ENCODE assay signal across 9 mouse cellular contexts in genomic region chr4:99881882-99882281, GRCm38 (mm10). TPM values are rescaled to one million over a fixed set of nuclear protein-coding genes. Genes with fewer than 3 reads are reported as not detected.
DNase-seq lines count a peak whose midpoint lies in the region; ATAC-seq and TF ChIP-seq lines count a peak whose summit lies in the region.
"Had no signal": no experiment of that assay in that cellular context is flagged by ENCODE, and none has a peak within 500 bp of the region (broad histone marks: within the 10 kb centered on the region; RNA-seq: fewer than 3 reads in every experiment).

No protein-coding gene starts in this region.

- no peak overlapping the region for H3K4me2 ChIP-seq in intestine, postnatal 0 days (replicated peaks; ENCODE audit: low read depth)
- H3K4me2 ChIP-seq in intestine, embryonic 16.5 days (ENCODE audit: low read depth, low read length), result no peak overlapping the region
- no peak overlapping the region for H3K4me2 ChIP-seq in stomach, postnatal 0 days (replicated peaks; ENCODE audit: low read depth)
- H3K4me2 ChIP-seq in hindbrain, embryonic 16.5 days (ENCODE audit: low read length), result no peak overlapping the region
- H3K4me2 ChIP-seq: midbrain, embryonic 12.5 days had no signal

- peak; percentile 67 for DNase-seq in 3T3-L1 (ENCODE audit: low read depth, low spot score)
- DNase-seq in B cell, adult 2 months, result peak; percentile 15 to 35
- DNase-seq in embryo, embryonic 9.5 days (ENCODE audit: extremely low spot score), result peak; percentile 18
- DNase-seq in stomach, postnatal 0 days (ENCODE audit: low spot score), result no peak

- no peak for ATAC-seq in intestine, postnatal 0 days
- no peak for ATAC-seq in intestine, embryonic 16.5 days
- no peak for ATAC-seq in stomach, postnatal 0 days (ENCODE audit: low FRiP score, low TSS enrichment)
- no peak for ATAC-seq in inflammation-experienced regulatory T-cells, adult 6 months
- no peak for ATAC-seq in hindbrain, embryonic 16.5 days

- H3K27ac ChIP-seq in intestine, postnatal 0 days (ENCODE audit: low read depth, low read length), result no peak overlapping the region
- H3K27ac ChIP-seq in intestine, embryonic 16.5 days (ENCODE audit: low read length), result no peak overlapping the region
- H3K27ac ChIP-seq in stomach, postnatal 0 days (replicated peaks), result no peak overlapping the region
- H3K27ac ChIP-seq in hindbrain, embryonic 16.5 days (ENCODE audit: low read depth, low read length), result no peak overlapping the region
- H3K27ac ChIP-seq: midbrain, embryonic 12.5 days had no signal

- no peak overlapping the region for H3K9ac ChIP-seq in intestine, postnatal 0 days (ENCODE audit: low read depth, low read length)
- H3K9ac ChIP-seq in intestine, embryonic 16.5 days (ENCODE audit: low read depth, low read length), result no peak overlapping the region
- no peak overlapping the region for H3K9ac ChIP-seq in stomach, postnatal 0 days (ENCODE audit: low read length)
- no peak overlapping the region for H3K9ac ChIP-seq in hindbrain, embryonic 16.5 days (ENCODE audit: low read depth, low read length)
- H3K9ac ChIP-seq: midbrain, embryonic 12.5 days had no signal

- TF ChIP-seq EP300 in stomach, postnatal 0 days (optimal IDR thresholded peaks at IDR 0.05), result no peak

- no peaks in the 10 kb centered on the region for H3K9me3 ChIP-seq in intestine, postnatal 0 days (ENCODE audit: control insufficient read depth)
- H3K9me3 ChIP-seq in intestine, embryonic 16.5 days (ENCODE audit: control insufficient read depth, low read length), result no peaks in the 10 kb centered on the region
- H3K9me3 ChIP-seq in stomach, postnatal 0 days (ENCODE audit: control insufficient read depth, low read length), result no peaks in the 10 kb centered on the region
- H3K9me3 ChIP-seq in hindbrain, embryonic 16.5 days (ENCODE audit: control insufficient read depth, low read length), result no peaks in the 10 kb centered on the region
- H3K9me3 ChIP-seq: midbrain, embryonic 12.5 days had no signal

- H3K4me3 ChIP-seq in intestine, postnatal 0 days (ENCODE audit: low read depth, low read length), result no peak overlapping the region
- H3K4me3 ChIP-seq in intestine, embryonic 16.5 days (ENCODE audit: low read length), result no peak overlapping the region
- H3K4me3 ChIP-seq in stomach, postnatal 0 days (ENCODE audit: low read depth, low read length), result no peak overlapping the region
- H3K4me3 ChIP-seq in hindbrain, embryonic 16.5 days (ENCODE audit: low read length), result no peak overlapping the region
- H3K4me3 ChIP-seq: midbrain, embryonic 12.5 days had no signal

- TF ChIP-seq CTCF in intestine, postnatal 0 days (IDR thresholded peaks at IDR 0.05; ENCODE audit: low read depth), result peak; percentile 72
- peak; percentile 77 for TF ChIP-seq CTCF in stomach, postnatal 0 days (IDR thresholded peaks at IDR 0.05; ENCODE audit: low read depth)

- no peaks in the 10 kb centered on the region for H3K27me3 ChIP-seq in intestine, postnatal 0 days (replicated peaks; ENCODE audit: control insufficient read depth, insufficient read depth, low read length)
- no peaks in the 10 kb centered on the region for H3K27me3 ChIP-seq in intestine, embryonic 16.5 days (replicated peaks; ENCODE audit: control insufficient read depth, insufficient read depth, low read length)
- H3K27me3 ChIP-seq in stomach, postnatal 0 days (ENCODE audit: control insufficient read depth, insufficient read depth, low read length), result no peaks in the 10 kb centered on the region
- H3K27me3 ChIP-seq in hindbrain, embryonic 16.5 days (replicated peaks; ENCODE audit: control insufficient read depth, insufficient read depth, low read length), result no peaks in the 10 kb centered on the region
- H3K27me3 ChIP-seq: midbrain, embryonic 12.5 days had no signal

- no peaks in the 10 kb centered on the region for H3K36me3 ChIP-seq in intestine, postnatal 0 days (ENCODE audit: control insufficient read depth, insufficient read depth)
- no peaks in the 10 kb centered on the region for H3K36me3 ChIP-seq in intestine, embryonic 16.5 days (ENCODE audit: control insufficient read depth, insufficient read depth, low read length)
- H3K36me3 ChIP-seq in stomach, postnatal 0 days (ENCODE audit: control insufficient read depth, insufficient read depth, low read length), result no peaks in the 10 kb centered on the region
- no peaks in the 10 kb centered on the region for H3K36me3 ChIP-seq in hindbrain, embryonic 16.5 days (ENCODE audit: control insufficient read depth, insufficient read depth, low read length)
- H3K36me3 ChIP-seq: midbrain, embryonic 12.5 days had no signal

- H3K4me1 ChIP-seq in intestine, postnatal 0 days (replicated peaks; ENCODE audit: control insufficient read depth, insufficient read depth, low read length), result no peaks in the 10 kb centered on the region
- no peaks in the 10 kb centered on the region for H3K4me1 ChIP-seq in intestine, embryonic 16.5 days (ENCODE audit: control insufficient read depth, insufficient read depth, low read length)
- H3K4me1 ChIP-seq in stomach, postnatal 0 days (replicated peaks; ENCODE audit: control insufficient read depth, insufficient read depth), result no peaks in the 10 kb centered on the region
- no peaks in the 10 kb centered on the region for H3K4me1 ChIP-seq in hindbrain, embryonic 16.5 days (ENCODE audit: control insufficient read depth, insufficient read depth, low read depth, low read length)

RNA-seq across cellular contexts. Expression of gene Pgm1, which starts 47.3 kb away (rescaled TPM):
- 139 and 143 TPM in 2 replicates for polyA plus RNA-seq in intestine, postnatal 0 days (2015; fragmentation: Nextera tagmentation; extraction: Ambion mirVana)
- 258 and 271 TPM in 2 replicates for polyA plus RNA-seq in intestine, embryonic 16.5 days (2015; fragmentation: Nextera tagmentation; extraction: Ambion mirVana)
- polyA plus RNA-seq in stomach, postnatal 0 days (2015; fragmentation: Nextera tagmentation; extraction: Ambion mirVana), result 50.3 and 52.4 TPM in 2 replicates
- polyA plus RNA-seq in inflammation-experienced regulatory T-cells, adult 6 months (2017; shearing (Covaris generic)), result 10 to 100 TPM; 30.8 to 43.4 (median 35.4) TPM
- 108 and 119 TPM in 2 replicates for polyA plus RNA-seq in hindbrain, embryonic 16.5 days (2015; fragmentation: Nextera tagmentation; extraction: Ambion mirVana)

RNA-seq across cellular contexts. Expression of gene Itgb3bp, which starts 47.7 kb away (rescaled TPM):
- 21.7 and 22.4 TPM in 2 replicates for polyA plus RNA-seq in intestine, postnatal 0 days (2015; fragmentation: Nextera tagmentation; extraction: Ambion mirVana)
- polyA plus RNA-seq in intestine, embryonic 16.5 days (2015; fragmentation: Nextera tagmentation; extraction: Ambion mirVana), result 28.8 and 30.5 TPM in 2 replicates
- polyA plus RNA-seq in stomach, postnatal 0 days (2015; fragmentation: Nextera tagmentation; extraction: Ambion mirVana), result 19.2 and 19.6 TPM in 2 replicates
- 10 to 100 TPM; 26.1 to 35.5 (median 26.5) TPM for polyA plus RNA-seq in inflammation-experienced regulatory T-cells, adult 6 months (2017; shearing (Covaris generic))
- 12.1 and 14.0 TPM in 2 replicates for polyA plus RNA-seq in hindbrain, embryonic 16.5 days (2015; fragmentation: Nextera tagmentation; extraction: Ambion mirVana)

RNA-seq across cellular contexts. Expression of gene Efcab7, which starts 52.9 kb away (rescaled TPM):
- polyA plus RNA-seq in intestine, postnatal 0 days (2015; fragmentation: Nextera tagmentation; extraction: Ambion mirVana), result 5.5 and 6.3 TPM in 2 replicates
- 11.5 and 12.4 TPM in 2 replicates for polyA plus RNA-seq in intestine, embryonic 16.5 days (2015; fragmentation: Nextera tagmentation; extraction: Ambion mirVana)
- 9.0 and 9.5 TPM in 2 replicates for polyA plus RNA-seq in stomach, postnatal 0 days (2015; fragmentation: Nextera tagmentation; extraction: Ambion mirVana)
- polyA plus RNA-seq in inflammation-experienced regulatory T-cells, adult 6 months (2017; shearing (Covaris generic)), result 10 to 100 TPM in 1 of 3 experiments, 1 to 10 TPM in 2; 6.4 to 12.1 (median 8.2) TPM
- 11.8 and 13.4 TPM in 2 replicates for polyA plus RNA-seq in hindbrain, embryonic 16.5 days (2015; fragmentation: Nextera tagmentation; extraction: Ambion mirVana)
